Mouse (Mus musculus) limb, embryonic 11.5 days (tissue): ENCODE results near the gene Mrps26. TPM values are rescaled to one million over a fixed set of nuclear protein-coding genes. Genes with fewer than 3 reads are reported as not detected.

ENCODE experiments used
- ATAC-seq: fragments of 200-750 bp; cut with Nextera tagmentation; 2 replicates; pipeline ENCODE4 v1.8.0; 2017; ENCODE audit warnings: low read depth; ENCODE audit not compliant: insufficient number of reproducible peaks, low FRiP score, low TSS enrichment
- DNase-seq: peaks from one replicate; pipeline ENCODE4 v3.0.0-alpha.2; 2015; ENCODE audit warnings: low spot score
- H3K27ac ChIP-seq: fragments of 300-500 bp; sonication (generic); replicated peaks from 2 replicates; pipeline ENCODE4 v1.5.1; 2014; ENCODE audit warnings: low read depth, mild to moderate bottlenecking, low read length
- H3K27me3 ChIP-seq: fragments of 300-500 bp; sonication (generic); 2 replicates; pipeline ENCODE4 v1.6.1; 2014; ENCODE audit warnings: mild to moderate bottlenecking, low read length, mixed read lengths; ENCODE audit not compliant: control insufficient read depth, insufficient read depth
- H3K36me3 ChIP-seq: fragments of 300-500 bp; sonication (generic); 2 replicates; pipeline ENCODE4 v1.6.1; 2014; ENCODE audit warnings: mild to moderate bottlenecking, low read length, moderate library complexity, mixed read lengths; ENCODE audit not compliant: control insufficient read depth, insufficient read depth
- H3K4me1 ChIP-seq: fragments of 300-500 bp; sonication (generic); 2 replicates; pipeline ENCODE4 v1.6.1; 2014; ENCODE audit warnings: low read length, mixed read lengths; ENCODE audit not compliant: control insufficient read depth, insufficient read depth
- H3K4me2 ChIP-seq: fragments of 300-500 bp; sonication (generic); 2 replicates; pipeline ENCODE4 v1.6.1; 2014; ENCODE audit warnings: low read depth, mild to moderate bottlenecking, moderate library complexity; ENCODE audit not compliant: severe bottlenecking
- H3K4me3 ChIP-seq: fragments of 300-500 bp; sonication (generic); 2 replicates; pipeline ENCODE4 v1.5.1; 2014; ENCODE audit warnings: low read depth, low read length
- H3K9ac ChIP-seq: fragments of 300-500 bp; sonication (generic); 2 replicates; pipeline ENCODE4 v1.6.1; 2014; ENCODE audit warnings: mild to moderate bottlenecking, low read length
- H3K9me3 ChIP-seq: fragments of 300-500 bp; sonication (generic); 2 replicates; pipeline ENCODE4 v1.6.1; 2016; ENCODE audit warnings: low read length; ENCODE audit not compliant: control insufficient read depth
- WGBS: fragments of 180-500 bp; shearing (Covaris S2); extraction: QIAGEN DNeasy Blood & Tissue Kit; methylation state at CpG from one replicate; pipeline ENCODE4 v1.1.7; 2014; 5-methylcytosine and 5-hydroxymethylcytosine counted together
- polyA plus RNA-seq: library from polyadenylated mRNA; unstranded; fragments of >200 nt; fragmentation: Nextera tagmentation; extraction: Ambion mirVana; gene quantifications from 2 replicates; pipeline ENCODE4 v1.2.1, GENCODE M21; 2014

Gene Mrps26
- polyA plus RNA-seq, 1 experiment from 2014 or later: 90.2 TPM

DNA sequence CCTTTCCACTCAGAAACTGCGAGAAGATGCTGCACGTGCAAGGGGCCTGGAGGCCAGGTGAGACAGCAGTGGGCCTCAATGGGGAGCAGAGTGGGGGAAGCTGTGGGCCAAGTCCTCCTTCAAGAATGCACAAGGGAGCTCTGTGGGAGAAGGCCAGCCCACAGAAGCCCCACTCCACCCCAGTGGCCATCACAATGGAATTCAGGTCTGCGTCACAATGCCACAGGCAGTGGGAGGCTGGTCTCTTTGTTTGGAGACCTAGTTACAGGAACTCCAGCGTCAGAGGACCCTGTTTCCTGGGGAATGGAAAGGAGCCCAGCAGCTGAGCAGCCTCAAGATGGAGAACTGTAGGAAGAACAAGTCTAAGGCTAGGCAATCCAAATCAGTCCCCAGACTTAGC, 25.6 kb downstream of the Mrps26 start:
- ATAC-seq (no peak), DNase-seq (no peak)
- Histone ChIP-seq H3K36me3 (peaks cover 4% of the 10 kb centered on the region; the same call in 1 of the 2 replicates), H3K9ac (no peak overlapping the region), H3K4me2 (no peak overlapping the region), H3K27me3 (no peaks in the 10 kb centered on the region), H3K9me3 (no peaks in the 10 kb centered on the region), H3K4me3 (no peak overlapping the region), H3K4me1 (no peaks in the 10 kb centered on the region), H3K27ac (no peak overlapping the region)
- 75% methylated on average over 4 of the region's 4 CpGs for WGBS

DNA sequence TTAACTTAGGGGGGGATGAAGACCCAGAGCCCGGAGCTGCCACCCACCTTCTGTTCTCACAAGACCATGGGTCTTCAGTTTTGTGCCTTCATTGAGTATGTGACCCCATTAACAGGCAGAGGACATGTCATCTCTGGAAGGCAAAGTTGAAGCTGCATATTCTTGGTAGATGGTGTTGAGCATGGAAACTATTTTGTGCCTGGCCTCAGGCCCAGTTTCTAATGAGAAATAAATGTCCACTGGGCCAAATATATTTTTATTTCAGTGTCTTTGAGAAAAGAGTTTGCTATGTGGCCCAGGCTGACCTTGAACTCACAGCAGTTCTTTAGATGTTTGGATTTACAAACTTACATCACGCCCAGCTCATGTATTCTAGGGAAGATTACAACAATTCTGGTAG, 26.2 kb downstream of the Mrps26 start:
- Histone ChIP-seq H3K36me3 (peaks cover 4% of the 10 kb centered on the region; the same call in 1 of the 2 replicates), H3K4me1 (no peaks in the 10 kb centered on the region), H3K27ac (no peak overlapping the region), H3K4me3 (no peak overlapping the region), H3K27me3 (no peaks in the 10 kb centered on the region), H3K4me2 (no peak overlapping the region), H3K9ac (no peak overlapping the region), H3K9me3 (no peaks in the 10 kb centered on the region)
- 94% methylated on average over 2 of the region's 2 CpGs for WGBS
- no peak for ATAC-seq
- no peak for DNase-seq

DNA sequence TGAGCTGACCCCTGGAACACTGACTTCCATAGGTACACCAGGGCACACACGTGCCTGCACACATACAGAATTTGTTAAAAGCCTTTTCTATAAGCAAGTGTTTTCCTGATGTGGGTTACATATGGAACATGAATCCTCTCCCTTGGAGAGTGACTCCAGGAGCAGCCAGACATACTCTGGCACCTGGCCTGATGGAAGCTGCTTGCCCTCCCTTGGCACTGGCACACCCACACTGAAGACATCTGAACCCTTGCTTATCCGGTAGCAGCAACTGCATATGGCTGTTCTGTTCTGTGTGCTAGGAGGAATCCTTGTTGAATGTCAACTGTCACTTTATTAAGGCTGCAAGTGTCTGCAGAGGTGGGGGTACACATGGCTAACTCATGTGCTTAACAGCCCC, 27.5 kb downstream of the Mrps26 start:
- Histone ChIP-seq H3K4me1 (no peaks in the 10 kb centered on the region), H3K36me3 (peaks cover 4% of the 10 kb centered on the region; the same call in 1 of the 2 replicates), H3K9me3 (no peaks in the 10 kb centered on the region), H3K4me2 (no peak overlapping the region), H3K4me3 (no peak overlapping the region), H3K9ac (no peak overlapping the region), H3K27ac (no peak overlapping the region), H3K27me3 (no peaks in the 10 kb centered on the region)
- WGBS: 92% methylated on average over 2 of the region's 2 CpGs
- ATAC-seq (no peak), DNase-seq (no peak)

DNA sequence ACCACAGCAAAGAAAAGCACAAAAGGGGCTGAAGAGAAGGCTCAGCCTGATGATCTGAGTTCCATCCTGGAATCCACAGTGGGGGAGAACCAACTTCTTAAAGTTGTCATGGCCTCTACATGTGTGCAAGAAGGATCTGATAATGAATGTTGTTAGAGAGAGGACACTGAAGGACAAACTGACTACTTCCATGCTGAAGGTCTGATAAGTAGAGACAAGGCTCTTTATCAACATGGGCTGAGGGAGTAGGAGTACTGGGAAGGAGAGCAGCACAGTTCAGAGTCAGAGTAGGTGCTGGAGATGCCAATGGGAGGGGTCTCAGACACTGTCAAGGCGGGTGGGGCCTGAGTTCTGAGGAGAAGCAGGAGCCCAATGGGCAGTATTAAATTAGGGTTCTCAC, 32.1 kb downstream of the Mrps26 start:
- Histone ChIP-seq H3K27me3 (no peaks in the 10 kb centered on the region), H3K4me2 (no peak overlapping the region), H3K9me3 (no peaks in the 10 kb centered on the region), H3K9ac (no peak overlapping the region), H3K4me3 (no peak overlapping the region), H3K27ac (no peak overlapping the region), H3K4me1 (no peaks in the 10 kb centered on the region), H3K36me3 (peaks cover 10% of the 10 kb centered on the region; the same call in 1 of the 2 replicates)
- ATAC-seq (no peak), DNase-seq (no peak)
- 91% methylated on average over 1 of the region's 1 CpGs for WGBS

DNA sequence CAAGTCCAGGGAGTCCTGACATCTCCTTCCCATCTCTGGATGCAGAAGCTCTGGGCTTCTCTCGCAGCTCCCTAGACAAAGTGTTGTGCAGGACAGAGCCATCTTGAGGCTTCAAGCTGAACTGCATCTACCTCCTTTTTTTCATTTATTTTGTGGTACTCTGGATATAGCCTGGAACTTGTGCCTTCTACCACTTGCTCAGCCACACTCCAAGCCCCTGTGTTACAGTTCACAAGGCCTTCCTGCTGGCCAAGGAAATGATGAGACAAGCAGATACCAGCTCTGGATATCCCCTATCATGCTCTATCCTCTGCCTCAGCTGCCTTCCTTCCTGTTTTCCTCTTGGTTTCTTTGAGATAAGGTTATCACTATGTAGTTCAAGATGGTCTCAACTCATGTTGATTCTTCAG, 34.1 kb downstream of the Mrps26 start:
- no peak overlapping the region for H3K27ac ChIP-seq
- 21% methylated on average over 1 of the region's 1 CpGs for WGBS
- DNase-seq (peak; percentile 30), ATAC-seq (no peak)
- H3K4me1 ChIP-seq: no peaks in the 10 kb centered on the region
- H3K9me3 ChIP-seq: no peaks in the 10 kb centered on the region
- no peak overlapping the region for H3K4me2 ChIP-seq
- H3K9ac ChIP-seq: no peak overlapping the region
- H3K27me3 ChIP-seq: no peaks in the 10 kb centered on the region
- no peak overlapping the region for H3K4me3 ChIP-seq
- peaks cover 8% of the 10 kb centered on the region; the same call in 1 of the 2 replicates for H3K36me3 ChIP-seq

DNA sequence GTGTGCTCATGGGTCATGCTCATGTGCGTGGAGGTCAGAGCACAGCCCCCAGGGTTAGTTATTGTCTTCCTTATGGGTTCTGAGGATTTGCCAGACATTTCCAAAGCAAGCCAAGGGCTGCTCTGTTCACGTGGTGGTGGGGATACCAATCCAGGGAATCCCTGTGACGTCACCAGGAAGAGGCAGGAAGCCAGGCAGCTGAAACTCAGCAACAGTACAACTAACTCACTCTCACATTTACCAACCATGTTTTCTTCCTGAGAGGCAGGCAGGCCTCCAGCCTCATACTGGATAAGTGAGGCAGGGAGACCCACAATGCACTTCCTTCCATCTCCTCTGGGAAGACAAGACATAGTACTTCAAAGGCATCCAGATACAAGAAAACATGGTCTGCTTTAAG, 34.9 kb downstream of the Mrps26 start:
- no peaks in the 10 kb centered on the region for H3K4me1 ChIP-seq
- no peak for DNase-seq
- H3K4me3 ChIP-seq: no peak overlapping the region
- ATAC-seq: no peak
- H3K27me3 ChIP-seq: no peaks in the 10 kb centered on the region
- H3K9ac ChIP-seq: no peak overlapping the region
- no peak overlapping the region for H3K27ac ChIP-seq
- no peak overlapping the region for H3K4me2 ChIP-seq
- H3K36me3 ChIP-seq: peaks cover 10% of the 10 kb centered on the region; the same call in 1 of the 2 replicates
- WGBS: 74% methylated on average over 3 of the region's 3 CpGs
- no peaks in the 10 kb centered on the region for H3K9me3 ChIP-seq

DNA sequence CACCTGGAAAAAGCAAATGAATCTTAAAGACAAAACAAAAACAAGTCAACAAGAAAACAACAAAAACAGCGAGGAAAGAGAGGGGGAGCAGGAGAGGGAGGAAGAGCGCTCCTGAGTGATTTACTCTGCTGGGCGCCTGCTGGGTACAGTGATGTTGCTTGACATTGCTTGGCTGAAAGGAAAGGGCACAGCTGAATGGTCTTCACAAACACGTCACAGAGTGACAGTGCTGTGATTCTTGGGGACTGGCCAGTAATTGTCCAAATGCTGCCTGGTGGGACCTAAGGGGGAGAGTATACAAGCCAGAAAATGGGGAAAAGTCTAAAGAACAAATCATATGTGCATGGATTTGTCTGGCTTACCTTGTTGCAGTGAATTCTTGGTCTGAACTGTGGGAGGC, 38.7 kb downstream of the Mrps26 start:
- no peak overlapping the region for H3K4me3 ChIP-seq
- H3K36me3 ChIP-seq: peaks cover 10% of the 10 kb centered on the region; the same call in 1 of the 2 replicates
- WGBS: 93% methylated on average over 4 of the region's 4 CpGs
- H3K4me1 ChIP-seq: no peaks in the 10 kb centered on the region
- no peak overlapping the region for H3K4me2 ChIP-seq
- no peak overlapping the region for H3K9ac ChIP-seq
- no peaks in the 10 kb centered on the region for H3K9me3 ChIP-seq
- DNase-seq (no peak), ATAC-seq (no peak)
- H3K27me3 ChIP-seq: no peaks in the 10 kb centered on the region
- H3K27ac ChIP-seq: no peak overlapping the region

DNA sequence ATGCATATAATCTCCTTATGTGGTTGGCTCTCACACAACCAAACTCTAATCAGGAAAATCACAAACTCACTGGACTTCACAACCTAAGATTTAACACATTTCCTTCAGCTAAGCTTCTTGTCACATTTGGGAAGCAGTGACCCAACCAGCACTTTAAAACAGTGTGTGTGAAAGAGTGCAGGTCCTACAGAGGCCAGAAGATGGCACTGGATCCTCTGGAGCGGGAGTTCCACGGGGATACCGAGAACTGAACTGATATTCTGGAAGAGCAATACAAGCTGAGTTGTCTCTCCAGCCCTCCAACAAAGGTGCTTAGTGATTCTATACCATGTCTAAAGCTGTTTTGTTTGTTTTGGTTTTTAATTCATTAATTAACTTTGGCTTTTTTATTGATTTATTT, 49.5 kb downstream of the Mrps26 start:
- Histone ChIP-seq H3K4me2 (no peak overlapping the region), H3K36me3 (peaks cover 14% of the 10 kb centered on the region; the same call in 1 of the 2 replicates), H3K27me3 (no peaks in the 10 kb centered on the region), H3K9ac (no peak overlapping the region), H3K27ac (no peak overlapping the region), H3K4me1 (no peaks in the 10 kb centered on the region), H3K9me3 (no peaks in the 10 kb centered on the region), H3K4me3 (no peak overlapping the region)
- ATAC-seq (no peak), DNase-seq (no peak)
- WGBS: 66% methylated on average over 3 of the region's 3 CpGs
